Mouse (Mus musculus): ENCODE results near the gene Cdk5r2. TPM values are rescaled to one million over a fixed set of nuclear protein-coding genes. Genes with fewer than 3 reads are reported as not detected.

Gene Cdk5r2
- polyA plus RNA-seq, 1 experiment from 2014 or later: not detected

DNA sequence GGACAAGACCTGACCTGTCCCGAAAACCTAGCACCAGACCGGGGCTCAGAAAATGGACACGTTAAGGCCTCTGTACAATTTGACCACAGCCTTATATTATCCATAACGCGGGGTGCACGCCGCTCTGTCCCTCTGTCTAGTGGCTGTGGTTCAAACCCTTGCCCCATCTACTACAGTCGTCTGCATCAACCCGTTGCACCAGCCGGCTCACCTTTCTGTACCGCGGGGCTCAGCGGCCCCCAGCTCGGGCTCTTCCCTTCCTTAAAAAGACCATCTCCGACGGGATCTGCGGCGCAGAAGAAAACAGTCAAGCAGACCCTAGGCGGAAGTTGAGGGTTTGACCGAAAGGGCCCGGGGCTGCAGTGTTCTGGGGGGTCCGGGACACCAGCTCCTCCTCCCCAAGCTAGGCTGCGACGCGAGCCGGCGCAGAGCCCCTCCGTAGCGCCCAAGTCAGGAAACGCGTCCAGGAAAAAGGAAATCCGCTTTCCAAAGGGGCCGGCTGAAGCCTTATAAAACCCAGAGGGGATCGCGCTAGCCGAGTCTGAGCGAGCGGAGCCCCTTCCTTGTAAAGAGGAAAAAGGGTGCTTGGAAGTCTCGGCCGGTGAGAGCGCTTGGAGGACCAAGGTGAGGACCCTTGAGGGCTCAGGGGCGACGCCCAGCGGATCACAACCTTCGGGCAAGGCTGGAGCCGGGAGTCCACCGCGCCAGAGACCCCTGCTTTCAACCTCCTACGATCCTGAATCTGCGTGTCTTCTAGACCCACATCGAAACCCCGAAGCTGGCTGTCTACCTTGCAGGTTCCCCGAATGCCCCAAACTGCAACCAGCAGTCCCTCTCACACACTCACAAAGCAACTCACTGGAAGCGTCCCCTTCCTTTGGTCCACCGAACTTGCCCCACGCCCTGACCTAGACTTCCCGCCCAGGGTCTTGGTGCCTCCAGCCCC, 29.7 kb downstream of the Cdk5r2 start:
- peak overlapping the region; percentile 72 for H3K27ac ChIP-seq
- peaks cover 31% of the 10 kb centered on the region for H3K4me1 ChIP-seq
- no peaks in the 10 kb centered on the region for H3K9me3 ChIP-seq
- H3K4me3 ChIP-seq: peak overlapping the region; percentile 59
- H3K36me3 ChIP-seq: no peaks in the 10 kb centered on the region
- H3K27me3 ChIP-seq (ENCODE audit: insufficient read depth, poor library complexity, severe bottlenecking): peaks cover 98% of the 10 kb centered on the region
- WGBS: 1% methylated on average over 57 of the region's 57 CpGs
- no peak for DNase-seq (ENCODE audit: low spot score)

DNA sequence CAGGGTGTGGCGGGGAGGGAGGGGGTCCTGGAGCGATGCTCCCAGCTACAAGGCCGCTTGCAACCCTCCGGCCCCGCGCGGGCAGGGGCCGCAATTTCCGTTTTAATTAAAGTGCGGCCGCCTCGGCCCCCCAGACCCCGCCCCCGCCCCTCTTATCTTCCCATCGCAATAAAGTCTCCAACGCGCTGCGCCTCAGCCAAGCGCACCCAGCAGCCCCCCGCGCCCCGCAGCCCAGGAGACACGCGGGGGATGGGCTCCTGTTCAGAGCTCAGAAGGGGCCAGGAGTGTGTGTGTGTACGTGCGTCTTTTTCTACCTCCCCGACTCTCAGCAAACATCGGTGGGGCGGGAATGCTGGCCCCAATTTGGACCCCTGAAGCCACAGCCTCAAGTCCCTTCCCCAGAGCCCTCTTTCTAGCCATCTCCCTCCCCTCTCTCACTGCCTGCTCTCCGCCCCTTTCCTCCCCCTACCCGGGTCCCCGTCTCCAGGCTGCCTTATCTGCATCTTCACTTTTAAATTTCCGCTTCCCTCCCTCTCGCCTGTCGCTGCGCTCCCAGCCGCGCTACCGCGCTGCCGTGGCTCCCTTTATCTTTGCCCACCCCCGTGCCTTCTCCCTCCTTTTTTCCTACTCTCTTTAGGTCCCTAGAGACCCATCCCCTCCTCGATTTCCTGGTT, 30.8 kb downstream of the Cdk5r2 start, which contains the start of gene Fev:
TSS of gene Fev (minus strand) at position 51 of the 674 bp plus-strand sequence.
- Histone ChIP-seq H3K9me3 (no peaks in the 10 kb centered on the region), H3K4me1 (peaks cover 31% of the 10 kb centered on the region), H3K36me3 (no peaks in the 10 kb centered on the region), H3K27ac (peak within 1 kb of the TSS; percentile 72), H3K27me3 (ENCODE audit: insufficient read depth, poor library complexity, severe bottlenecking) (peaks cover 99% of the 10 kb centered on the region), H3K4me3 (peak within 1 kb of the TSS; percentile 59)
- no peak for DNase-seq (ENCODE audit: low spot score)
- under 1% methylated on average over 42 of the region's 43 CpGs for WGBS

DNA sequence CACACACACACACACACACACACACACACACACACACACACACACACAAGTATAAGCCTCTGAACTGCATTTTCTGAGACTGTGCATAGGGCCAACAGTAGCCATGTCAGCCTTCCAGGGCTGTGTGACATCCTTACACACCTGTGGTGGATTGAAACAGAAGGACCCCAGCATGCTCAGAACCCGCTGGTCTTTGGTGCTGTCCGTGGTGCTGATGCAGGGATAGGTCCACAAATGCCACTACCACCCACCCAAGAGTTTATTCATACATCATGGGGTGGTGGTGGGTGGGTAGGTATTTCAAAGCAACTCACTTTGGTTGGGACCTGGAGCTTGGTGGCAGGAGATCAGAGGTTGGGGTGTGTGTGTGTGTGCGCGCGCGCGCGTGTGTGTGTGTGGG, 36.8 kb downstream of the Cdk5r2 start:
- Histone ChIP-seq H3K27ac (no peak overlapping the region), H3K36me3 (no peaks in the 10 kb centered on the region), H3K27me3 (ENCODE audit: insufficient read depth, poor library complexity, severe bottlenecking) (peaks cover 99% of the 10 kb centered on the region), H3K4me1 (peaks cover 10% of the 10 kb centered on the region), H3K9me3 (no peaks in the 10 kb centered on the region), H3K4me3 (no peak overlapping the region)
- WGBS: 0% methylated on average over 8 of the region's 8 CpGs
- DNase-seq (ENCODE audit: low spot score): no peak

DNA sequence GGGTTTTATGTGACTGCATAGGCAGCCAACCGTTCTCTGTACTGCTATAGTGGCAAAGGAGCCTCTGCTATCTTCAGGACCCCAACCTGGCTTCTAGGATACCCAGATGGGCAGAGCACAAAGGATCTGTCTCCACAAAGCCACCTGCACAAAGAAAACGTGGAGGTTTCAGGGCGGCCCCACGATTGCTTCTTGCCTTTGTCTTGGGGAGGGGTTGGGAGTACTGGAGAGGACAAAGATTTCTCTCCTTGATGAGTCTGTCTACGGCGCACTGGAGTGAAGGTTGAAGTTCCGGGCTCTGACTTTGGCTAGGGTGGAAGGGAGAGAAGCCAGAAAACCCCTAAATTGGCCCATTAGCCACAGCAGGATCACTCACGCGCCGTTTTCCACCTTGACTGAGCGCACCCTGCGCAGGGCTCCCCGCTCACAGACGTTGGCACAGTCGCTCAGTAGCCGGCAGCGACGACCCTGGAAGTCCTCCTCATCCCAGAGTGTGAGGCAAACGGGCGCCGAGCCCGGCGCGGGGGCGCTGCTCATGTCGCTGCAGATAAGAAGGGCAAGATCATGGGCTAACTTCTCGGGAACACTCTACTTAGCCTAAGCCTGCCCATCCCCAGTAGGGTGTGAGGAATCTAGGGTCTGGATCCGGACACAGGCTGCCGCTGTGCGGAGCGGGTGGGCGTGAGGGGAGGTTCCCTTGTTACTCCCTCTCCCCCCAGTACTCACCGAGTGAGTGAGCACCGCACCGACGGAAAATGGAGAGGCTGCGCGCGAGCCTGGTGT, 37.8 kb downstream of the Cdk5r2 start:
- DNase-seq (ENCODE audit: low spot score): no peak
- peak overlapping the region; percentile 24; the same call in 1 of the 2 replicates for H3K4me3 ChIP-seq
- WGBS: 2% methylated on average over 39 of the region's 39 CpGs

DNA sequence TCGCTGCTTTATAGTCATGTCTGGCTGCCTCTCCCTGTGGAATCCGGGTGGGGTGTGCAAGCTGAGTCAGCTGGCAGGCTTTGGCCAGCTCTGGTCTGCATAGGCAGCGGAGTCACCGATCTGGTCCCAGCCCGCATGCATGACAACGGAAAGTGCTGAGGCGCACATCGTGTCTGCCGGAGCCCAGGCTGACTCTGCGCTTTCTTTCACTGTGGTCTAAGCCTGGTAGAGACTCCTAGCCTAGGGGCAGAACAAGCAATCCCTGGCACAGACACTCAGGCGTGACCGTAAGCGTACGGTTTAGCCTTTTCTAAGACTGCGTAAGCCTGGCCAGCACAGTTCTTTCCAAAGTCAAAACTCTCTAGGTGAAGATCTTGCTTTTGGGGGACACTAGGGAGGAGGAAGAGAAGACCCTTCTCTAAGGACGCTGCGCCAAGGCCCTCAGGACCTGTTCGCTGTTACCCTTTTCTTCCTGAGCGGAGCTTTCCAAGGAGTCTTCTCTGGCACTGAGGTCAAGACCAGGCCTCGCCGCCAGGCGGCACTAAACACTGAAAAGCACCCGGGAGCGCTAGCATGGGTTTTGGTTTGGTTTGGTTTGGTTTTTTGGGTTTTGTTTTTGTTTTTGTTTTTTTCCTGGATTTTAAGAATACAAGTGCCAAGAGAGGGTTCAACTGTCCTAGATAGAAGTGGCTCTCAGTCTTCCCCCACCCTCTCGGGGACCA, 38.6 kb downstream of the Cdk5r2 start, which contains the start of gene Cryba2:
TSS of gene Cryba2 (minus strand) at position 10 of the 722 bp plus-strand sequence.
- Histone ChIP-seq H3K4me3 (peak within 1 kb of the TSS; percentile 24; the same call in 1 of the 2 replicates), H3K27ac (no peak within 1 kb of the TSS), H3K27me3 (ENCODE audit: insufficient read depth, poor library complexity, severe bottlenecking) (peaks cover 99% of the 10 kb centered on the region), H3K9me3 (no peaks in the 10 kb centered on the region), H3K4me1 (peaks cover 19% of the 10 kb centered on the region), H3K36me3 (no peaks in the 10 kb centered on the region)
- WGBS: 6% methylated on average over 25 of the region's 25 CpGs
- DNase-seq (ENCODE audit: low spot score): no peak

More for the DNA sequence above, 37.8 kb downstream of the Cdk5r2 start:
- Histone ChIP-seq H3K4me1 (peaks cover 13% of the 10 kb centered on the region), H3K27ac (no peak overlapping the region), H3K27me3 (ENCODE audit: insufficient read depth, poor library complexity, severe bottlenecking) (peaks cover 99% of the 10 kb centered on the region), H3K9me3 (no peaks in the 10 kb centered on the region), H3K36me3 (no peaks in the 10 kb centered on the region)

DNA sequence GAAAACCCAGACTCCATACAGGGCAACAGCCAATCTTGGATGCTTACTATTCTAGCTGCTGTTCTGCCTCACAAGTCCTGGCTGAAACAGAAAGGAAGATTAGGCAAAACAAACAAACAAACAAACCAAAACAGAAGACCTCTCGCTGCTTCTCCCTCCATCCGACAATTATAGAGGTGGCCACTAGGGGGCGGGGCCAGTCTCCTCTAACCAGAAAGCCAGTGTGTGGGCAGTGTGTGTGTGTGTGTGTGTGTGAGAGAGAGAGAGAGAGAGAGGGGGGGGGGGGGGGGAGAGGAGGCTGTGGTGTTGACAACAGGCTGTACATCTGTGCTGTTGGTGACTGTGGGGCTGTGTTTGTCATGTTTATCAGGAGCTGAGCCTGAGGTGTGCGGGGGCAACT, 40.2 kb downstream of the Cdk5r2 start:
- Histone ChIP-seq H3K27ac (no peak overlapping the region), H3K4me3 (no peak overlapping the region), H3K27me3 (ENCODE audit: insufficient read depth, poor library complexity, severe bottlenecking) (peaks cover 100% of the 10 kb centered on the region), H3K36me3 (no peaks in the 10 kb centered on the region), H3K4me1 (peaks cover 28% of the 10 kb centered on the region), H3K9me3 (no peaks in the 10 kb centered on the region)
- no peak for DNase-seq (ENCODE audit: low spot score)
- WGBS: 15% methylated on average over 4 of the region's 4 CpGs

DNA sequence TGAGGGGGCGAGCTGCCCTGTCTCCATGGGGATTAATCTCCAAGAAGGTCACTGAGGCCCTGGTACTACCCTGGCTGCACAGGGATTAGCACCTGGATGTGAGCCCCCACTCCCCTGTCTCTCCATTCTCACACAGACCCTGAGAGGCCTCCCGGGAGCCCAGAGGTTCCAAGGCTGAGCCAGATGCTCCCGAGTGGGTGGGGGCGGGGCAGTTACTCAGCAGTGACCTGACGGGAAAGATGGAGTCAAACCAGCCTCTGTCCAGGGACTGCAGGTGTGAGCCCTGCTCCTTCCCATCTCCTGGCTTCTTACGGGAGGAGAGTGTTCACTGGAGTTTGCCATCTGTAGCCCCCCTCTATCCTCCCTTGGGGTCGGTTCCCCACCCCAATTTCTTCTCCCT, 43.2 kb downstream of the Cdk5r2 start:
- H3K9me3 ChIP-seq: no peaks in the 10 kb centered on the region
- no peak overlapping the region for H3K4me3 ChIP-seq
- peaks cover 100% of the 10 kb centered on the region for H3K27me3 ChIP-seq (ENCODE audit: insufficient read depth, poor library complexity, severe bottlenecking)
- WGBS: 3% methylated on average over 7 of the region's 7 CpGs
- H3K27ac ChIP-seq: no peak overlapping the region
- H3K4me1 ChIP-seq: peaks cover 33% of the 10 kb centered on the region
- no peaks in the 10 kb centered on the region for H3K36me3 ChIP-seq
- DNase-seq (ENCODE audit: low spot score): no peak

DNA sequence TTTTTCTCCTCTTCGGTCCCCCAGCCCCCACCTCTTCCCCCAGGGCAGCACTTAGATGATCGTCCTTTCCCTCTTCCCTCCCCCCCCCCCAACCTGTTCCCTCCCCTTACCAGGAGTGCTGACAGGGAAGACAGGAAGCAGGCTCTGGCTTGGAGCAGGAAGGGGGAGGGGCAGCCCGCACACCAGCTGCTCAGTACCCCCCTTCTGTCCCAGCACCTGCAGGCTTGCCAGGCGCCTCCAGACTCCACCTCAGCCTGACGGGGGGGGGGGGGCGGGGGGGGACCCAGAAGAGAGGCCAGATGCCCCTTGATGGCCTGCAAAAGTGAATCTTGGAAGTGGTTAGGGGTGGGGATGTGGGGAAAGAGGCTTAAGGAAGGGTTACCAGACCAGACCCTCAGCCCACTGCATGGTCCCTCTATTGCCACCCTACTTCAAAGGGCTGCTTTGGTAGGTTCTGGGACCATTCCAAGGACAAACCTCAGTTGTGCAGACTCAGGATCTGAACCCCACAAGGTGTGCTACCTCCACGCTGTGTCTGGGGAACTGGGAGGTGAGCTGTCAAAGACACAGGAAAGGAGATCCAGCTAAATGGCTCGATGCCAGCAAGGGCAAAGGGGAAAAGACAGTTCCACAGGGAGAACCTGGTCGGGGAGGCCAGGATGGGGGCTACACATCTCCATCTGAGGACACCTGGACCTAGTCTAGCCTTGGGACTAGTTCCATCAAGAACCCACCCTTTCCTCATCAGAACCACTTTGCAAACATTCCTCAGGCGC, 44.1 kb downstream of the Cdk5r2 start:
- peaks cover 30% of the 10 kb centered on the region for H3K4me1 ChIP-seq
- WGBS: 4% methylated on average over 9 of the region's 10 CpGs
- no peaks in the 10 kb centered on the region for H3K36me3 ChIP-seq
- H3K9me3 ChIP-seq: no peaks in the 10 kb centered on the region
- no peak for DNase-seq (ENCODE audit: low spot score)
- H3K27me3 ChIP-seq (ENCODE audit: insufficient read depth, poor library complexity, severe bottlenecking): peaks cover 100% of the 10 kb centered on the region
- H3K4me3 ChIP-seq: peak overlapping the region; percentile 24; the same call in 1 of the 2 replicates
- no peak overlapping the region for H3K27ac ChIP-seq

DNA sequence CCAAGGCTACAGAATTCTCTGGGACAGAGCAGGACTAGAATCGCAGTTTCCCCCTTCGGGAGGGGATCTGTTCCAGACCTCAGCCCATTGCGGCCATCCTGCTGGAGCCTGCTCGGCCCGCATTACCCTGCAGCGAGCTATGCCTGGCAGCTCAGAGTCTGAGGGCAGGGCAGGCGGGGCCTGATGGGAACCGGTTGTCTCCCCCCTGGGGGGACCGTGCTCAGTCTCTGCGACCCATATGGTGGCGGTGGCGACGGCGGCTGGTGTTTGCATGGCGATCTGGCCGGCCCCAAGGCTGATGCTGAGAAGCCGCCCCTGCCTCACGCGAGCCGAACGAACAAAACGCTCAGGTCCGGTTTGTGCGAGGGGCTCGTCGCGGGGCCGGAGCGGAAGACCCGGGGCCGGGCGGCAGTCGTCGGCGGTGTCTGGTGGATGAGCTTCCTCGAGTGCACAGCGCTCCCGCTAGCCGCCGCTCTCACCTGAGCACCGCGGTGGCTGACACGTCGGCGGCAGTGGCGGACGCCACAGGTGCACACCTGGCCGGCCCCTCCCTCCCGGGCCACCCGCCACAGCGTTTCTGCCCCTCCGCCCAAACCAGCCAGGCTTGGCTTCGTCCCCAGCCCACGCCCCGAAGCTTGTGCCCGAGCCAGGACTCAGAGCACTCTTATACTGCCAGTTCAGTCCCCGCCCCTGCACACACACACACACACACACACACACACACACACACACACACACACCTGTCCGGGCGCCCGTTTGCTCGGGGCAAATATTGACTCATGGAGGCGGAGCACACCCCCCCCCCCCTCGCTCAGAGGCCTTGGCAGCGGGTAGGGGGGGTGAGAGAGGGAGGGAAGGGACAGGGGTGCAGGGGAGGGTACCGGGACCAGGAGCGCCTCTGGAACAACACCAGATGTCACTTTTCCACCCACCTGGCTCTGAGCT, 45.9 kb downstream of the Cdk5r2 start:
- DNase-seq (ENCODE audit: low spot score): no peak
- H3K9me3 ChIP-seq: no peaks in the 10 kb centered on the region
- peaks cover 30% of the 10 kb centered on the region for H3K4me1 ChIP-seq
- H3K36me3 ChIP-seq: no peaks in the 10 kb centered on the region
- H3K27me3 ChIP-seq (ENCODE audit: insufficient read depth, poor library complexity, severe bottlenecking): peaks cover 100% of the 10 kb centered on the region
- WGBS: 1% methylated on average over 63 of the region's 66 CpGs
- H3K4me3 ChIP-seq: peak overlapping the region; percentile 54
- no peak overlapping the region for H3K27ac ChIP-seq

DNA sequence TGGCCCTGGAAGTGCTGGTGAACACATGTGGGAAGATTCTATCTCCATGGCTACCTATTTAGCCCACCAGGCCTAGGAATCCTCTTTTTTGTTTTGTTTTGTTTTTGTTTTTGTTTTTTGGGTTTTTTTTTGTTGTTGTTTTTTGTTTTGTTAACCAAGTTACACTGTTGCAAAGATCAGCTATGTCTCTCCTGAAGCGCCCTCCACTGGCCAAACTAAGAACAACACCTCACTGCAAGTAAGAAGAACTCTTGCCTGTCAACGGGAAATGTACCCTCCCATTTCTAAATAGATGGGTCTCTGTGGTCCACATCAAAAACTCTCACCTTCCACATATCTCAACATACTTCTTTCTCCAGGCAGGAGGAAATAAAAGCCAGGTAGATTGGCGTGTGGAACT, 47.0 kb downstream of the Cdk5r2 start:
- no peak for DNase-seq (ENCODE audit: low spot score)
- Histone ChIP-seq H3K36me3 (no peaks in the 10 kb centered on the region), H3K4me1 (peaks cover 28% of the 10 kb centered on the region), H3K4me3 (no peak overlapping the region), H3K27ac (no peak overlapping the region), H3K27me3 (ENCODE audit: insufficient read depth, poor library complexity, severe bottlenecking) (peaks cover 100% of the 10 kb centered on the region), H3K9me3 (no peaks in the 10 kb centered on the region)
- 5% methylated on average over 3 of the region's 3 CpGs for WGBS

DNA sequence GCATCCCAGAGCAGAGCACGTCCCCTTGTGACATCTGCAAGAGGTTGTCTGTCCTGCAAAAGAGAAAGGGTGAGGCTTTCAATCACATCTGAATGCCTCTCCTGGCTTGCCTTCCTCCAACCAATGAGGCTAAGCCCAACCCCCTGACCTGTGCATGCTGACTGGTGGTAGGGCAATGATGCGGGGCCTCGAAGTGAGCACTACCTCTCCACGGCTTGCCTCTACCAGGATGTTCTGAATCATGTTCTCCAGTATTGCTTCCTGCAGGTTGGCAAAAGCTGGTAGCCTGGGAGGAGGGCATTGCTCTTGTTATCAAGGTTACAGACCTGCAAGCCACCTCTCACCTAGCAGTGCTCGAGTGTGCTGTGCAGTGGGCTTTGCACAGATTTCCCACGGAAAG, 47.5 kb downstream of the Cdk5r2 start:
- 17% methylated on average over 6 of the region's 6 CpGs for WGBS
- Histone ChIP-seq H3K4me1 (peaks cover 27% of the 10 kb centered on the region), H3K9me3 (no peaks in the 10 kb centered on the region), H3K27ac (no peak overlapping the region), H3K4me3 (no peak overlapping the region), H3K27me3 (ENCODE audit: insufficient read depth, poor library complexity, severe bottlenecking) (peaks cover 99% of the 10 kb centered on the region), H3K36me3 (no peaks in the 10 kb centered on the region)
- no peak for DNase-seq (ENCODE audit: low spot score)

All from heart, embryonic 10.5 days (tissue).